Mouse (Mus musculus) stomach, postnatal 0 days (tissue): ENCODE results near the gene Kdm4a. TPM values are rescaled to one million over a fixed set of nuclear protein-coding genes. Genes with fewer than 3 reads are reported as not detected.

Source experiments
- ATAC-seq: fragments of 200-750 bp; cut with Nextera tagmentation; 2 replicates; pipeline ENCODE4 v1.8.0; 2017; ENCODE audit not compliant: low FRiP score, low TSS enrichment
- DNase-seq: peaks from one replicate; pipeline ENCODE4 v3.0.0-alpha.2; 2016; ENCODE audit warnings: low spot score
- H3K27ac ChIP-seq: fragments of 300-500 bp; sonication (generic); replicated peaks from 2 replicates; pipeline ENCODE4 v1.5.1; 2014; ENCODE audit warnings: mild to moderate bottlenecking, control low read depth
- H3K27me3 ChIP-seq: fragments of 300-500 bp; sonication (generic); 2 replicates; pipeline ENCODE4 v1.6.1; 2014; ENCODE audit warnings: low read length; ENCODE audit not compliant: control insufficient read depth, insufficient read depth
- H3K36me3 ChIP-seq: fragments of 300-500 bp; sonication (generic); 2 replicates; pipeline ENCODE4 v1.6.1; 2014; ENCODE audit warnings: low read length, mixed read lengths; ENCODE audit not compliant: control insufficient read depth, insufficient read depth
- H3K4me1 ChIP-seq: fragments of 300-500 bp; sonication (generic); replicated peaks from 2 replicates; pipeline ENCODE4 v1.6.1; 2014; ENCODE audit warnings: antibody characterized with exemption; ENCODE audit not compliant: control insufficient read depth, insufficient read depth
- H3K4me2 ChIP-seq: fragments of 300-500 bp; sonication (generic); replicated peaks from 2 replicates; pipeline ENCODE4 v1.6.1; 2014; ENCODE audit warnings: low read depth, mild to moderate bottlenecking, control low read depth, moderate library complexity
- H3K4me3 ChIP-seq: fragments of 300-500 bp; sonication (generic); 2 replicates; pipeline ENCODE4 v1.5.1; 2014; ENCODE audit warnings: low read depth, low read length, control low read depth
- H3K9ac ChIP-seq: fragments of 300-500 bp; sonication (generic); 2 replicates; pipeline ENCODE4 v1.6.1; 2014; ENCODE audit warnings: mild to moderate bottlenecking, low read length, control low read depth, mixed read lengths
- H3K9me3 ChIP-seq: fragments of 300-500 bp; sonication (generic); 2 replicates; pipeline ENCODE4 v1.6.1; 2016; ENCODE audit warnings: low read length; ENCODE audit not compliant: control insufficient read depth
- CTCF ChIP-seq: IDR thresholded peaks from 2 replicates; pipeline ENCODE4 v1.5.1; 2016; ENCODE audit warnings: antibody characterized with exemption, low read depth, mild to moderate bottlenecking, moderate library complexity
- EP300 ChIP-seq: optimal IDR thresholded peaks from 2 replicates; pipeline ENCODE3; 2016; ENCODE audit warnings: antibody characterized with exemption
- WGBS: fragments of 180-500 bp; shearing (Covaris S2); extraction: QIAGEN DNeasy Blood & Tissue Kit; methylation state at CpG from one replicate; pipeline ENCODE4 v1.1.7; 2014; 5-methylcytosine and 5-hydroxymethylcytosine counted together
- polyA plus RNA-seq: library from polyadenylated mRNA; unstranded; fragments of >200 nt; fragmentation: Nextera tagmentation; extraction: Ambion mirVana; gene quantifications from 2 replicates; pipeline ENCODE4 v1.2.1, GENCODE M21; 2015

Kdm4a gene
- polyA plus RNA-seq, 1 experiment from 2014 or later: 14.6 TPM

DNA sequence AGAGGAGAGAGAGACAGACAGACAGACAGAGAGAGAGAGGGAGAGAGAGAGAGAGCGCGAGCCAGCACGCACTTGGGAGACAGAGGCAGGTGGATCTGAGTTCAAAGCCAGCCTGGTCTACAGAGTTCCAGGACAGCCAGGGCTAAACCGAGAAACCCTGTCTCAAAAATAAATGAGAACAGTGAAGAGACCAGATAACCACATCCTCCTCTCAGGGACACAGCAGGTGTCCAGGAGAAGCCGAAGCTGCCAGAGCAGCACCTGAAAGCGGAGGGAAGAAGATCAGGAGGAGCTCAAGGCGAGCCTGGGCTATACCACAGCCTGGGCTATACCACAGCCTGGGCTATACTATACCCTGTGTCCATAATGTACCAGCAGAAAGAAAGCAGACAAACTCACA lies 29.0 kb downstream of the Kdm4a start:
- no peak overlapping the region for H3K4me3 ChIP-seq
- no peaks in the 10 kb centered on the region for H3K9me3 ChIP-seq
- H3K9ac ChIP-seq: no peak overlapping the region
- DNase-seq (no peak), ATAC-seq (no peak)
- H3K36me3 ChIP-seq: peaks cover 61% of the 10 kb centered on the region
- no peak overlapping the region for H3K27ac ChIP-seq
- H3K4me2 ChIP-seq: no peak overlapping the region
- WGBS: 93% methylated on average over 7 of the region's 7 CpGs
- no peaks in the 10 kb centered on the region for H3K4me1 ChIP-seq
- no peak for TF ChIP-seq CTCF
- no peak for TF ChIP-seq EP300
- H3K27me3 ChIP-seq: no peaks in the 10 kb centered on the region

- Histone ChIP-seq H3K27me3 (no peaks in the 10 kb centered on the region), H3K4me1 (no peaks in the 10 kb centered on the region), H3K9ac (no peak overlapping the region), H3K27ac (no peak overlapping the region), H3K36me3 (peaks cover 60% of the 10 kb centered on the region), H3K4me2 (no peak overlapping the region), H3K9me3 (no peaks in the 10 kb centered on the region), H3K4me3 (no peak overlapping the region)
- WGBS: 89% methylated on average over 14 of the region's 14 CpGs
- TF ChIP-seq CTCF (no peak), EP300 (no peak)
- DNase-seq (no peak), ATAC-seq (no peak)
Observed at GRCm38 (mm10) chr4:118149956-118150680, 29.7 kb downstream of the Kdm4a start.

GRCm38 (mm10) chr4:118149055-118149576 lies 30.7 kb downstream of the Kdm4a start:
- no peak for ATAC-seq
- Histone ChIP-seq H3K27ac (no peak overlapping the region), H3K4me3 (no peak overlapping the region), H3K36me3 (peaks cover 53% of the 10 kb centered on the region), H3K9ac (no peak overlapping the region), H3K4me1 (no peaks in the 10 kb centered on the region), H3K27me3 (no peaks in the 10 kb centered on the region), H3K9me3 (no peaks in the 10 kb centered on the region), H3K4me2 (no peak overlapping the region)
- DNase-seq: no peak
- TF ChIP-seq EP300: no peak
- no peak for TF ChIP-seq CTCF
- 87% methylated on average over 10 of the region's 10 CpGs for WGBS

GRCm38 (mm10) chr4:118148317-118148687 lies 31.5 kb downstream of the Kdm4a start:
- no peaks in the 10 kb centered on the region for H3K27me3 ChIP-seq
- H3K4me1 ChIP-seq: no peaks in the 10 kb centered on the region
- ATAC-seq: no peak
- H3K27ac ChIP-seq: no peak overlapping the region
- no peak for TF ChIP-seq EP300
- no peak for DNase-seq
- H3K9ac ChIP-seq: no peak overlapping the region
- H3K36me3 ChIP-seq: peaks cover 57% of the 10 kb centered on the region
- WGBS: 59% methylated on average over 10 of the region's 10 CpGs
- H3K4me3 ChIP-seq: no peak overlapping the region
- no peak overlapping the region for H3K4me2 ChIP-seq
- no peaks in the 10 kb centered on the region for H3K9me3 ChIP-seq

- H3K4me2 ChIP-seq: no peak overlapping the region
- no peak overlapping the region for H3K4me3 ChIP-seq
- no peaks in the 10 kb centered on the region for H3K4me1 ChIP-seq
- H3K36me3 ChIP-seq: peaks cover 58% of the 10 kb centered on the region
- DNase-seq (no peak), ATAC-seq (no peak)
- H3K9me3 ChIP-seq: no peaks in the 10 kb centered on the region
- H3K27me3 ChIP-seq: no peaks in the 10 kb centered on the region
- TF ChIP-seq CTCF: no peak
- H3K27ac ChIP-seq: no peak overlapping the region
- 91% methylated on average over 19 of the region's 19 CpGs for WGBS
- no peak overlapping the region for H3K9ac ChIP-seq
Observed at GRCm38 (mm10) chr4:118147547-118148316, 32.1 kb downstream of the Kdm4a start.

DNA sequence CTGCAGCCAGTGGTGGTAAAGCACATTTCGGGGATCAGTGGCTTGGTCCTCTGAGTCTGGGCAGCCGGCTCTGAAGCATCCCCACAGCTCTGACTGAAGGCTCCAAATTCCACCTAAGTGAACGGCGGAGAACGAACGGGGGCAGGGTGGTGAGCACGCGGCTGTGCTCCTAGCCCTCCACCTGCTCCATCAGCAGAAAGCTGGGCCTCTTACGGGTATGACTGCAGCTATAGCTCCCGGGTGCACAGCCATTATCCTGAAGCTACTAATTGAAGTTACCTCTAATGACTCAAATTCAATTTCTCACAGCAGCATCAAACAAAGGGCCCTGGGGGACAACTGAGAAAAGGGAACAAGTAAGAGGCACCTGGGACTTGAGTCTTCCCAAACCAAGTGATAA lies 32.8 kb downstream of the Kdm4a start:
- Histone ChIP-seq H3K9me3 (no peaks in the 10 kb centered on the region), H3K27ac (no peak overlapping the region), H3K36me3 (peaks cover 57% of the 10 kb centered on the region), H3K27me3 (no peaks in the 10 kb centered on the region), H3K9ac (no peak overlapping the region), H3K4me3 (no peak overlapping the region), H3K4me2 (no peak overlapping the region), H3K4me1 (no peaks in the 10 kb centered on the region)
- TF ChIP-seq CTCF (no peak), EP300 (no peak)
- 94% methylated on average over 10 of the region's 10 CpGs for WGBS
- DNase-seq (no peak), ATAC-seq (no peak)
